Mouse (Mus musculus) liver, postnatal 0 days (tissue): ENCODE measurements at regions not wholly inside any gene's neighbourhood (a gene's known extent, or its start where the extent isn't known, plus 50 kb on each side); places are given as distances from the start of the nearest gene placed in this dataset.

Source experiments
- CTCF ChIP-seq: sonication (generic); IDR thresholded peaks from 2 replicates; pipeline ENCODE4 v1.5.1; 2016; ENCODE audit warnings: antibody characterized with exemption, low read depth
- EP300 ChIP-seq: IDR thresholded peaks from 2 replicates; pipeline ENCODE4 v1.6.1; 2016; ENCODE audit warnings: antibody characterized with exemption, low read depth, mild to moderate bottlenecking

GRCm38 (mm10) chr2:167792753-167793152, 103.1 kb upstream of the Tmem189 start:
- no peak for TF ChIP-seq CTCF
- TF ChIP-seq EP300: no peak
